Mouse (Mus musculus): ENCODE data around the gene Babam2. TPM values are rescaled to one million over a fixed set of nuclear protein-coding genes. Genes with fewer than 3 reads are reported as not detected.

Babam2 gene
- polyA plus RNA-seq, 1 experiment from 2014 or later: 45.6 TPM

- Histone ChIP-seq H3K36me3 (no peaks in the 10 kb centered on the region), H3K27ac (ENCODE audit: poor library complexity, severe bottlenecking) (no peak overlapping the region), H3K9ac (no peak overlapping the region), H3K4me1 (replicated peaks) (peaks cover 42% of the 10 kb centered on the region), H3K4me3 (no peak overlapping the region), H3K9me3 (replicated peaks) (no peaks in the 10 kb centered on the region), H3K4me2 (no peak overlapping the region), H3K27me3 (replicated peaks) (no peaks in the 10 kb centered on the region)
- no peak for ATAC-seq (ENCODE audit: insufficient number of reproducible peaks, low FRiP score)
- WGBS: 74% methylated on average over 3 of the region's 3 CpGs
Observed at GRCm38 (mm10) chr5:31934397-31934796, 236.9 kb downstream of the Babam2 start.

- 89% methylated on average over 3 of the region's 3 CpGs for WGBS
- H3K9ac ChIP-seq: no peak overlapping the region
- H3K36me3 ChIP-seq: no peaks in the 10 kb centered on the region
Observed at GRCm38 (mm10) chr5:31935936-31936335, 238.5 kb downstream of the Babam2 start.

GRCm38 (mm10) chr5:31936523-31936922, 239.0 kb downstream of the Babam2 start:
- H3K27ac ChIP-seq (ENCODE audit: poor library complexity, severe bottlenecking): no peak overlapping the region
- no peak overlapping the region for H3K4me2 ChIP-seq
- H3K4me3 ChIP-seq: no peak overlapping the region
- ATAC-seq (ENCODE audit: insufficient number of reproducible peaks, low FRiP score): no peak
- H3K4me1 ChIP-seq (replicated peaks): peaks cover 27% of the 10 kb centered on the region
- no peak overlapping the region for H3K9ac ChIP-seq
- H3K9me3 ChIP-seq (replicated peaks): no peaks in the 10 kb centered on the region
- no peaks in the 10 kb centered on the region for H3K27me3 ChIP-seq (replicated peaks)
- no peaks in the 10 kb centered on the region for H3K36me3 ChIP-seq
- WGBS: 75% methylated on average over 3 of the region's 3 CpGs

More at GRCm38 (mm10) chr5:31935936-31936335, 238.5 kb downstream of the Babam2 start:
- Histone ChIP-seq H3K27ac (ENCODE audit: poor library complexity, severe bottlenecking) (no peak overlapping the region), H3K27me3 (replicated peaks) (no peaks in the 10 kb centered on the region), H3K4me3 (no peak overlapping the region), H3K4me2 (no peak overlapping the region), H3K9me3 (replicated peaks) (no peaks in the 10 kb centered on the region), H3K4me1 (replicated peaks) (peaks cover 32% of the 10 kb centered on the region)
- ATAC-seq (ENCODE audit: insufficient number of reproducible peaks, low FRiP score): no peak

DNA sequence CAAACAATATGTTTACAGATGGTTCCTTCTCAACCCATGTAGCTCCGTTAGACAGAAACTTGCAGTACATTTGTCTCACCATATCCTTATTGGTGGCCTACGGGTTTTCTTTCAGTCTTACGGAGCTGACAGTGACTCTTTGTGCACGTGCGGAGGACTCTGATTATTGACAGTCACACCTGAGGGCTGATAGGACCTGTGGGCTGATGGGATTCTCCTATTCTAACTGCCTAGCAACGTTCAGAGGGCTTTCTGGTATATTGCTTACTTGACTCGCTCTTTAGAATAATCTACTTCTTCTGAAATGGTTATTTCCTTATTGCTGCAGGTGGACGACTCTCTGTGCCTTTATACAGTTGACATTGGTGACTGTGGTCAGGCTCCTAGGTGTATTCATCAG, 243.4 kb downstream of the Babam2 start:
- H3K27ac ChIP-seq (ENCODE audit: poor library complexity, severe bottlenecking): no peak overlapping the region
- no peak overlapping the region for H3K4me2 ChIP-seq
- ATAC-seq (ENCODE audit: insufficient number of reproducible peaks, low FRiP score): no peak
- WGBS: 89% methylated on average over 8 of the region's 8 CpGs
- 0 out of 2 replicates have a peak, but pooled peaks cover 2% of the 10 kb centered on the region for H3K4me1 ChIP-seq (replicated peaks)
- H3K4me3 ChIP-seq: no peak overlapping the region
- H3K36me3 ChIP-seq: no peaks in the 10 kb centered on the region
- no peaks in the 10 kb centered on the region for H3K27me3 ChIP-seq (replicated peaks)
- H3K9ac ChIP-seq: no peak overlapping the region
- no peaks in the 10 kb centered on the region for H3K9me3 ChIP-seq (replicated peaks)

- no peaks in the 10 kb centered on the region for H3K27me3 ChIP-seq (replicated peaks)
- no peaks in the 10 kb centered on the region for H3K9me3 ChIP-seq (replicated peaks)
- no peak overlapping the region for H3K4me2 ChIP-seq
- no peaks in the 10 kb centered on the region for H3K36me3 ChIP-seq
- H3K4me1 ChIP-seq (replicated peaks): 0 out of 2 replicates have a peak, but pooled peaks cover 9% of the 10 kb centered on the region
- H3K27ac ChIP-seq (ENCODE audit: poor library complexity, severe bottlenecking): no peak overlapping the region
- H3K4me3 ChIP-seq: no peak overlapping the region
- no peak for ATAC-seq (ENCODE audit: insufficient number of reproducible peaks, low FRiP score)
- WGBS: 72% methylated on average over 4 of the region's 4 CpGs
- H3K9ac ChIP-seq: no peak overlapping the region
Observed at GRCm38 (mm10) chr5:31947185-31947584, 249.7 kb downstream of the Babam2 start.

GRCm38 (mm10) chr5:31949389-31949788, 251.9 kb downstream of the Babam2 start:
- H3K4me2 ChIP-seq: no peak overlapping the region
- no peak overlapping the region for H3K27ac ChIP-seq (ENCODE audit: poor library complexity, severe bottlenecking)
- no peak for ATAC-seq (ENCODE audit: insufficient number of reproducible peaks, low FRiP score)
- no peak overlapping the region for H3K9ac ChIP-seq
- H3K9me3 ChIP-seq (replicated peaks): no peaks in the 10 kb centered on the region
- no peak overlapping the region for H3K4me3 ChIP-seq
- H3K27me3 ChIP-seq (replicated peaks): no peaks in the 10 kb centered on the region
- H3K4me1 ChIP-seq (replicated peaks): 0 out of 2 replicates have a peak, but pooled peaks cover 9% of the 10 kb centered on the region
- WGBS: 84% methylated on average over 8 of the region's 8 CpGs
- H3K36me3 ChIP-seq: no peaks in the 10 kb centered on the region

DNA sequence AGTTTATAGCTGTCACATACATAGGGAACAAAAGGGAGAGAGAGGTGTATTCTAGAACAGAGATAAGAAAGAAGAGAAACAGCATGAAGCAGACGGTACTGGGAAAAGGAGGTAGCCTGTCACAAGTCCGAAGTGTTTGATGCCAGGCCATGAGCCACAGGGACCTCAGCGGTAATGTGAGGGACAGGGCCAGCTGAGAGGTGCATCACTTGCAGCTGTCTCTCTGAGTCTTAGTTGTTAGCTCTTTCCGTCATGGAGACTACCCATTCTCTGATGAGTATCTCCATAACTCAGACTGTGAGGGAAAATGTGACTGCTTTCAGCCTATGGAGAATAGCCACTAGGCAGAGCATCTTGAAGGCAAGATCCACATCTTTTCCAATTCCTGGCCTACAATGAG, 253.0 kb downstream of the Babam2 start:
- H3K4me2 ChIP-seq: no peak overlapping the region
- WGBS: 77% methylated on average over 4 of the region's 4 CpGs
- H3K27me3 ChIP-seq (replicated peaks): no peaks in the 10 kb centered on the region
- no peaks in the 10 kb centered on the region for H3K9me3 ChIP-seq (replicated peaks)
- no peak for ATAC-seq (ENCODE audit: insufficient number of reproducible peaks, low FRiP score)
- no peaks in the 10 kb centered on the region for H3K36me3 ChIP-seq
- H3K4me1 ChIP-seq (replicated peaks): 0 out of 2 replicates have a peak, but pooled peaks cover 9% of the 10 kb centered on the region
- no peak overlapping the region for H3K9ac ChIP-seq
- H3K4me3 ChIP-seq: no peak overlapping the region
- H3K27ac ChIP-seq (ENCODE audit: poor library complexity, severe bottlenecking): no peak overlapping the region

GRCm38 (mm10) chr5:31955184-31955583, 257.7 kb downstream of the Babam2 start:
- Histone ChIP-seq H3K9ac (no peak overlapping the region), H3K27me3 (replicated peaks) (no peaks in the 10 kb centered on the region), H3K36me3 (no peaks in the 10 kb centered on the region), H3K27ac (ENCODE audit: poor library complexity, severe bottlenecking) (no peak overlapping the region), H3K9me3 (replicated peaks) (no peaks in the 10 kb centered on the region), H3K4me3 (no peak overlapping the region), H3K4me2 (no peak overlapping the region), H3K4me1 (replicated peaks) (no peaks in the 10 kb centered on the region)
- no peak for ATAC-seq (ENCODE audit: insufficient number of reproducible peaks, low FRiP score)
- WGBS: 55% methylated on average over 3 of the region's 3 CpGs

- Histone ChIP-seq H3K36me3 (no peaks in the 10 kb centered on the region), H3K4me2 (no peak overlapping the region), H3K4me3 (no peak overlapping the region), H3K27ac (ENCODE audit: poor library complexity, severe bottlenecking) (no peak overlapping the region), H3K27me3 (replicated peaks) (no peaks in the 10 kb centered on the region), H3K9ac (no peak overlapping the region), H3K4me1 (replicated peaks) (no peaks in the 10 kb centered on the region), H3K9me3 (replicated peaks) (no peaks in the 10 kb centered on the region)
- ATAC-seq (ENCODE audit: insufficient number of reproducible peaks, low FRiP score): no peak
- WGBS: 82% methylated on average over 3 of the region's 3 CpGs
Observed at GRCm38 (mm10) chr5:31956336-31956735, 258.9 kb downstream of the Babam2 start.

DNA sequence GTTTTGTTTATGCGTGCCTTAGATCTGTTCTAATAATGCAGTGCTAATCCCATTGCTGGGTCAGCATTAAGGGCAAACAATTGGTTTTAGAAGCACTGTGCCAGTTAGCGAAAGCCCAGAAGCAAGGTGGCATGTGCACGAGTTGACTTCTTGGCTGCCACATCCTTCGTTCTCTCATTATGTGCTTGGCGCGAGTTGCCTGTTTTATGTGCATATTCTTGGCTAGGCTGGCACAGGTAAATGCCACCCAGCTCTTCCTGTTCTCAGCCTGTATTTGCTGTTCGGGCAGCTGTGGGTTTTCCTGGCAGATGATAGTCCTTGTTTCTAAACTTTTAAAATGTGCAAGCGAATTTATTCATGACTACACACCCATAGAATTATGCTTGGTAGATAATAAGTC, 262.4 kb downstream of the Babam2 start:
- Histone ChIP-seq H3K9ac (no peak overlapping the region), H3K9me3 (replicated peaks) (no peaks in the 10 kb centered on the region), H3K4me1 (replicated peaks) (no peaks in the 10 kb centered on the region), H3K36me3 (no peaks in the 10 kb centered on the region), H3K27me3 (replicated peaks) (no peaks in the 10 kb centered on the region), H3K27ac (ENCODE audit: poor library complexity, severe bottlenecking) (no peak overlapping the region), H3K4me3 (no peak overlapping the region), H3K4me2 (no peak overlapping the region)
- ATAC-seq (ENCODE audit: insufficient number of reproducible peaks, low FRiP score): no peak
- WGBS: 93% methylated on average over 8 of the region's 8 CpGs

- no peak for ATAC-seq (ENCODE audit: insufficient number of reproducible peaks, low FRiP score)
- Histone ChIP-seq H3K27me3 (replicated peaks) (no peaks in the 10 kb centered on the region), H3K27ac (ENCODE audit: poor library complexity, severe bottlenecking) (no peak overlapping the region), H3K9ac (no peak overlapping the region), H3K4me1 (replicated peaks) (no peaks in the 10 kb centered on the region), H3K4me2 (no peak overlapping the region), H3K4me3 (no peak overlapping the region), H3K9me3 (replicated peaks) (no peaks in the 10 kb centered on the region), H3K36me3 (no peaks in the 10 kb centered on the region)
- WGBS: 36% methylated on average over 2 of the region's 2 CpGs
Observed at GRCm38 (mm10) chr5:31961423-31961822, 263.9 kb downstream of the Babam2 start.

DNA sequence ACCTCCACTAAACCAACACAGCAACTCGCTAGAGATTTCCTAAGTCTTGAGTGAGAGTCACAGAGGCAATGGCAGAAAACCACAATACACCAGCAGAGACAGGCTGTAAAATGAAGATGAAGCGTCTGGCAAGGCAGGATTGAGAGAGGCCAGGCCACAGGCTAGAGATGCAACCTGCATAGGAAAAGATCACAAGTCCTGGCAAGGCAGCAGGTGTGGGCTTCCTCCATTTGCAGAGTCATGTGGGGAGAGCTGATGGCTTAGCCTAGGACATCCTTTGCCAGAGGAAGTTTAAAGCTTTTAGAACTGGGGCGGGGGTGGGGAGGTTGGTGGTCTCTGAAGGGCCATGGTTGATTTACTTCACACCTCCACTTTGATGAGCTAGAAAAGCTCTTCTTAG, 264.9 kb downstream of the Babam2 start:
- H3K36me3 ChIP-seq: no peaks in the 10 kb centered on the region
- no peaks in the 10 kb centered on the region for H3K9me3 ChIP-seq (replicated peaks)
- no peaks in the 10 kb centered on the region for H3K4me1 ChIP-seq (replicated peaks)
- H3K4me3 ChIP-seq: no peak overlapping the region
- no peak overlapping the region for H3K27ac ChIP-seq (ENCODE audit: poor library complexity, severe bottlenecking)
- no peak overlapping the region for H3K4me2 ChIP-seq
- no peaks in the 10 kb centered on the region for H3K27me3 ChIP-seq (replicated peaks)
- WGBS: 70% methylated on average over 3 of the region's 3 CpGs
- no peak overlapping the region for H3K9ac ChIP-seq
- no peak for ATAC-seq (ENCODE audit: insufficient number of reproducible peaks, low FRiP score)

Data from heart, embryonic 12.5 days (tissue).